Mouse (Mus musculus) G1E (cell line): ENCODE measurements around the gene Cpne5.

Source experiments
- CTCF ChIP-seq: IDR thresholded peaks from 2 replicates; pipeline ENCODE4 v1.5.1; 2012; ENCODE audit warnings: low read depth, low read length, inconsistent platforms, mixed read lengths
- POLR2AphosphoS5 ChIP-seq: IDR thresholded peaks from 2 replicates; pipeline ENCODE4 v1.6.1; 2012; ENCODE audit warnings: low read depth, low read length, inconsistent platforms; ENCODE audit not compliant: insufficient replicate concordance

GRCm38 (mm10) chr17:29282216-29282952 lies 44.4 kb upstream of the Cpne5 start:
- TF ChIP-seq POLR2AphosphoS5 (no peak), CTCF (no peak)
